Mouse (Mus musculus): ENCODE results near the gene Rnf223.

DNA sequence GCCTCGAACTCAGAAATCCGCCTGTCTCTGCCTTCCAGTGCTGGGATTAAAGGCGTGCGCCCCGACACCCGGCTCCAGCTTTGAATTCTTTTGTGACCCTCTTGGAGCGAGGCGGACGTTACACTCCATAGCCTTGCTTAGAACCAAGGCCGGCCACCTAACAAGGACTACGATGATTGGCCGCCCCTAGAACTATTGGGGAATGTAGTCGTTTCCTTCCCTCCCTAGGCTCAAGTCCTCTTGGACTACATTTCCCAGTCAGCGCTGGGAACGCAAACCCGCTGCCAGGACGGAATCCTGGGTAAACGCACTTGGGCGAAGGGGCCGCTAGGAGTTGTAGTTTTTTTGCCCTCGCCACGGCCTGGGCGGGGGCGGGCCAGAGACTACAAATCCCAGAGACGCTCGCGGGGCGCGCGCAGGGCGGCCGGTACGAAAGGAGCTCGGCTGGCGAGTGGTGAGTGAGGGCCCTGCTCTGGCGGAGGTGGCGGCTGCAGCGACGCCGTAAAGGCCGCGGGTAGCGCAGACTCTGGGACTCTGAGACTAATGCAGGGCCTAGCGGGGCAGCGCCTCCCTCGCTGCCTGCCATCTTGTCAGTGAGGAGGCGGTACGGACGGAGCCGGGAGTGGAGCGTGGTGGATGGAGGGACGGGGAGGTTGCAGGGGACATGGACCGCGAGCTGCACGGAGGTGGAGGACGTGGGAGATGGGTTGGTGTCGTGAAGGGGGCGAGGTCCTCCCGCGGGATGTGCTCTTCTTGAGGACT lies 20.6 kb upstream of the Rnf223 start, which contains the start of gene 9430015G10Rik:
- TF ChIP-seq CHD2 (IDR thresholded peaks at IDR 0.05; ENCODE audit: low read depth, low read length) = peak; percentile 77
- no peak for TF ChIP-seq ZC3H11A (IDR thresholded peaks at IDR 0.05; ENCODE audit: borderline replicate concordance, low read depth, low read length)
